Mouse (Mus musculus): ENCODE data around the gene Arhgap8. TPM values are rescaled to one million over a fixed set of nuclear protein-coding genes. Genes with fewer than 3 reads are reported as not detected.
A peak's percentile ranks its signal among the peaks of the same experiment; 100 is the strongest.

Gene Arhgap8
- polyA plus RNA-seq, 1 experiment: not detected

DNA sequence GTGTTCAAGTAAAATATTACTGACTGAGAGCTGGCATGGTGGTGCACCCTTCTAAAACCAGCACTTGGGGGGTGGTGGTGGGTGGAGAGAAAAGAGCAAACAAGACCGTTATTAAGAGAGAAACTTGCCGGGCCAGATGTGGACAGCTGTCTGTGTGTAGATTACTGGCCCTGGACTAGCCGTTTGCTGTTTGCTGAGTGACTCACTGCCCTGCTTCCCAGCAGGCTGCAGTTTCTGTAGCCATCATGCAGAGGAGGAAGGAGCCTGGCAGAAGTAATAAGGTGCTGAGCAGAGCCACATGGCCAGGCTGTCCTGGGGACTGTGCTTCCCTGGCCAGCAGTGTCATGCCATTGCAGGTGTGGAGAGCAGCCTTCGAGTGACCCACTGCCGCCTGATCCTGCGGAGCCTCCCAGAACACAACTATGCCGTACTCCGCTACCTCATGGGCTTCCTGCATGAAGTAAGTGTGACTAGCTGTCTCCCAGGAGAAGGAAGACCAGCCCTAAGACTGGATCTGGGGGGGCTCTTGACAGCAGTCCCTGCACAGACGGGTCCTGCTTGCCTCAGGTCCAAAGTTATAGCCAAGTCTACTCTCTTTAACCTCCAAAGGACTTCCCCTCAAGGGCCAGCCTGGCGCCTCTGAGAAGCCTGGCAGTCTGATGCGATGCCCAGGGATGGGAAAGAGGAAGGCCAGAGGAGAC is 49.9 kb downstream of the Arhgap8 start:
- Histone ChIP-seq H3K4me1 (ENCODE audit: control insufficient read depth, insufficient read depth, low read length) (no peaks in the 10 kb centered on the region), H3K4me3 (replicated peaks; ENCODE audit: control insufficient read depth, low read depth, low read length) (no peak overlapping the region), H3K27ac (ENCODE audit: control insufficient read depth, insufficient read depth, low read depth, low read length, poor library complexity) (no peak overlapping the region)
- no peak for TF ChIP-seq POLR2A (IDR thresholded peaks at IDR 0.05; ENCODE audit: borderline replicate concordance, control insufficient read depth, low read depth, low read length)
- no peak for TF ChIP-seq CTCF (IDR thresholded peaks at IDR 0.05; ENCODE audit: control insufficient read depth, insufficient read depth, low read length)
- WGBS: 84% methylated on average over 11 of the region's 11 CpGs

DNA sequence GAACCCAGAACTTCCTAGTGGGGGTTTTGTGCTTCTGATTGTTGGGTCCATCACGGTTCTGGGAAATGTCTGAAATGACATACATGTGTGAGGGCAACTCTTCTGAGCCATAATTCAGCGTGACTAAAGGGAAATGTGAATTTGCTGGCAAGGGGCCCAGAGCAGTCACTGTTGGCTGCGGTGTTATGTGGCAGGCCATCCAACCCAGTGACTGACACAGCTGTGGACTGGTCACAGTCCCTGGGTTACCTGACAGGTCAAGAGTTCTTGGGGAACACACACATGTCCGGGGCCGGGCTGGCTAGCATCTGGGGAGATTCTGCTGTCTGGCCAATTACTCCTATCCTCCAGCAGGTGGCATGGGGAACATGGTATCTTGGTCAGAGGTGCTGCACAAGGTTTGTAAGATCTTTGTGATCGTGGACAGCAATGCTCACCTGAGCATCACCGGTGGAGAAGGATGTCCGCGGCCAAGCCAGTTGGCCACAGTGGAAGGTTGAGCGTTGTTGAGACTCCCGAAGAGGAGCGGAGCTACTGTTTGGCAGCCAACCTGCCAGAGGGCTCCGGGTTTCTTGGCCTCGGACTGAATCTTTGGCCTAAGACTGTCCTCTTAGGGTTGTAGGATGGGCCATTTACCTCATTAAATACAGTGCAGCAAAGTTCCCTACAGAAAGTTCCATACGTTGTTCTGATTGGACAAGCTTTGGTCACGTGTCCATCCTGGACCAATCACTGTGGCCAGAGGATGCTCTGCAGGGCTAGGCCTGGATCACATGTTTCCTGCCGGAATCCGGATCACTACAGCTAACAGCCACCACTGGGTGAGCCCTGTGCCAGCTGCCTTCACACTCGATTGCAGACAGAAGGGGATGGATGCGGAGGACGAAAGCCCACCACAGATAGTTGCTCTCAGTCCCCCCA is 52.6 kb downstream of the Arhgap8 start:
- WGBS: 66% methylated on average over 21 of the region's 21 CpGs
- H3K4me3 ChIP-seq (replicated peaks; ENCODE audit: control insufficient read depth, low read depth, low read length): no peak overlapping the region
- H3K4me1 ChIP-seq (ENCODE audit: control insufficient read depth, insufficient read depth, low read length): no peaks in the 10 kb centered on the region
- H3K27ac ChIP-seq (ENCODE audit: control insufficient read depth, insufficient read depth, low read depth, low read length, poor library complexity): no peak overlapping the region
- no peak for TF ChIP-seq POLR2A (IDR thresholded peaks at IDR 0.05; ENCODE audit: borderline replicate concordance, control insufficient read depth, low read depth, low read length)
- 0 out of 2 replicates have a peak, but pooled peaks have one; percentile 8 for TF ChIP-seq CTCF (IDR thresholded peaks at IDR 0.05; ENCODE audit: control insufficient read depth, insufficient read depth, low read length)

DNA sequence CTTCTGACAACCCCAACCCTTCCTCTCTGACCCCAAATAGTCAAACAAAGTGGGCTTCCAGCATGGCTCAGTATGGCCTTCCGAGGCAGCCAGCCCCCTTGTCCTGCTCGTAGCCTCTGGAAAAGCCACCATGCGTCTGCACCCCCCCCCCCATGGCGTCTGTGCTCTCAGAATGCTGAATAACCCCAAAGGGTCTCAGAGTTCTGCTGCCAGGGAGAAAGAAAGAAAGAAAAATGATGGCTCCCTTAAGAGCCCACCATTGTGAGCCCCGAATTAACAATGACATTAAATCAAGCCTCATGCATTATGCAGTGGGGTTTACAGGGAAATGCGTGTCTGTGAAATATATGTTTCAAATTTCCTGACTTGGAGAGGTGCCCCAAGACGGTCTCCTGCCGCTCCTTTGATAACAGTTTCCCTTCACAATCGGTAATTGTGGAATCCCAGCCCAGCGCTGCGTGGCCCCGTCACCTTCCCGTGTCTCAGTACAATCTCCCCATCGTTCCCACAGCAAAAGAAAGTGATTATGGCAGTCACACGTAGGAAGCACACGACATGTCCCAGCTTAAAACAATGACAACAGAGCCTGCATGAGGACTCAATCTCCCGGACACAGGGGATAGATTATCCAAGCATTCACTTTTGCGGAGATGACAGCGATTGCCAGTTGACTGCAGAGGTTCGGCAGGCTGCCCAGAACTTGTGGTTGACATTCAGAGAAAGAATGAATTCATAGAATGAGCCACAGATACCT is 55.7 kb downstream of the Arhgap8 start:
- Histone ChIP-seq H3K27ac (ENCODE audit: control insufficient read depth, insufficient read depth, low read depth, low read length, poor library complexity) (no peak overlapping the region), H3K4me3 (replicated peaks; ENCODE audit: control insufficient read depth, low read depth, low read length) (no peak overlapping the region), H3K4me1 (ENCODE audit: control insufficient read depth, insufficient read depth, low read length) (no peaks in the 10 kb centered on the region)
- no peak for TF ChIP-seq POLR2A (IDR thresholded peaks at IDR 0.05; ENCODE audit: borderline replicate concordance, control insufficient read depth, low read depth, low read length)
- TF ChIP-seq CTCF (IDR thresholded peaks at IDR 0.05; ENCODE audit: control insufficient read depth, insufficient read depth, low read length): no peak
- WGBS: 74% methylated on average over 20 of the region's 20 CpGs

DNA sequence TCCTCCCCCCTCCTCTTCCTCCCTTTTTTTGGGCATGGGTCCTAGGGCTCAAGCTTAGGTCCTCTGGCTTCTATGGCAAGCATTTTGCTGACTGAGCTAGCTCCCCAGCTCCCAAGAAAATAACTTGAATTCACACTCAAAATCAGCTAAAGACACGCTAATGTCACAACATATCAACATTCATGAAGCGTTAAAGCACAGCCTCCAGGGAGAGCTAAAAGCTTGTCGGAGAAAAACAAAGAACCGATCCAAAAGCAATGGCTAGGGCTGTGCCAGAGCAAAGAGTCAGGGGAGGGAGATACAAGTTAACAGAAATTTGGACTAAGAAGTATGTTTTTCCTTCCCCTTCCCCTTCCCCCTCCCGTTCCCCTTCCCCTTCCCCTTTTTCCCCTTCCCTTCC is 58.7 kb downstream of the Arhgap8 start:
- TF ChIP-seq CTCF (IDR thresholded peaks at IDR 0.05; ENCODE audit: control insufficient read depth, insufficient read depth, low read length) (no peak), POLR2A (IDR thresholded peaks at IDR 0.05; ENCODE audit: borderline replicate concordance, control insufficient read depth, low read depth, low read length) (no peak)
- no peaks in the 10 kb centered on the region for H3K4me1 ChIP-seq (ENCODE audit: control insufficient read depth, insufficient read depth, low read length)
- 51% methylated on average over 5 of the region's 5 CpGs for WGBS
- H3K4me3 ChIP-seq (replicated peaks; ENCODE audit: control insufficient read depth, low read depth, low read length): no peak overlapping the region
- H3K27ac ChIP-seq (ENCODE audit: control insufficient read depth, insufficient read depth, low read depth, low read length, poor library complexity): no peak overlapping the region

DNA sequence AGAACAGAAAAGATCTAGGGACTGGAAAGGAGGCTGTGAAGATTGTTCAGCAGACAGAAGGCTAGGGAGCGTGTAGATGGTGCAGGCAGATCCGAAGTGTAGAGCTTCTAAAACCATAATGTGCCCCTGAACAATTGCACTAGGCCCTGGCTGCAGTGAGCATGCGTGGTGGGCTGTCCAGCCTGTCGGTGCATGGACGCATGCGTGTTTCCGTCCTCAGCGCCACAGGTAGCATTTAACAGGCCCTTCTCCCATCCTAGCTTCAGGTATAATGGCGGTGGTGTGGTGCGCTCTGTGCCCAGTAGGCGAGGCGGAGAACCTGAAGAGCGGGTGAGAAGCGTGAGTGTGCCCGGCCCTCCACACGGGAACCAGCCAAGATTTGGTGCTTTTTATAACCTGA is 65.0 kb downstream of the Arhgap8 start:
- no peaks in the 10 kb centered on the region for H3K4me1 ChIP-seq (ENCODE audit: control insufficient read depth, insufficient read depth, low read length)
- TF ChIP-seq POLR2A (IDR thresholded peaks at IDR 0.05; ENCODE audit: borderline replicate concordance, control insufficient read depth, low read depth, low read length): no peak
- no peak for TF ChIP-seq CTCF (IDR thresholded peaks at IDR 0.05; ENCODE audit: control insufficient read depth, insufficient read depth, low read length)
- WGBS: 88% methylated on average over 16 of the region's 16 CpGs

DNA sequence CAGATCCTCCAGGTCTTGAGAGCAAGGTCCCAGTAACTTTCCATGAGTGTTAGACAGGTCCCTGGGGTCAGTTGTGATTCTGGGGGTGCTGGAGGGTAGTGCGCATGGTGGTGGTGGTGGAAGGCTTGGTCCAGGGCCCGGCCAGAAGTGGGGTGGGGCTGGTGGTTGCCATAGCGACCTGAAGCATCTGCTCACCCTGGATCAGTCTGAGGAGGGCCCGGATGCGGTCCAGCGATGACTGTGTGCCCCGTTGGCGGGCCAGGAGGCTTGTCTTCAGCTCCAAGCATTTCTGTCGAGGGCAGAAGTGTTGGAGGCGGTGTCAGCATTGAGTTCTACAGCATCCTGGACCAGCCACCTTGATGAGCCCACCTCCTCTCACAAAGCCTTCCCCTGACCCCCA is 67.3 kb downstream of the Arhgap8 start:
- WGBS: 84% methylated on average over 10 of the region's 10 CpGs
- Histone ChIP-seq H3K4me1 (ENCODE audit: control insufficient read depth, insufficient read depth, low read length) (no peaks in the 10 kb centered on the region), H3K27ac (ENCODE audit: control insufficient read depth, insufficient read depth, low read depth, low read length, poor library complexity) (no peak overlapping the region), H3K4me3 (replicated peaks; ENCODE audit: control insufficient read depth, low read depth, low read length) (no peak overlapping the region)
- TF ChIP-seq POLR2A (IDR thresholded peaks at IDR 0.05; ENCODE audit: borderline replicate concordance, control insufficient read depth, low read depth, low read length) (no peak), CTCF (IDR thresholded peaks at IDR 0.05; ENCODE audit: control insufficient read depth, insufficient read depth, low read length) (no peak)

More for the DNA sequence above, 65.0 kb downstream of the Arhgap8 start:
- no peak overlapping the region for H3K4me3 ChIP-seq (replicated peaks; ENCODE audit: control insufficient read depth, low read depth, low read length)
- H3K27ac ChIP-seq (ENCODE audit: control insufficient read depth, insufficient read depth, low read depth, low read length, poor library complexity): no peak overlapping the region

DNA sequence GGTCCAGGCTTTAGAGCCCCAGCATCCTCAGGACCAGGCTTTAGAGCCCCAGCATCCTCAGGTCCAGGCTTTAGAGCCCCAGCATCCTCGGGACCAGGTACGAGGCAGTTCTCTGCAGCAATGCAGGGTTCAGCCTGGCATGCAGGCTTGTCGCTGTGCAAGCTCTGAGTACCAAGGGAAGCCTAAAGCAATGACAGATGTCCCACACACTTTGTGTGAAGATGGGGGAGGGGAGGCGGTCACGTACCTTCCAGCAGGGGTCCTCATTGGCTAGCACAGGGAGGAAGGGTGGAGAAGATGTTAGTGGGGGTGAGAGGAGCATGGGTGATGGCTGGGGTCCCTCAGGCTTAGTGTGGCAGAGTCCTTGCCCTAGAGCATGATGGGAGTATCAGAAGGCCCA is 73.8 kb downstream of the Arhgap8 start:
- no peak overlapping the region for H3K4me3 ChIP-seq (replicated peaks; ENCODE audit: control insufficient read depth, low read depth, low read length)
- H3K27ac ChIP-seq (ENCODE audit: control insufficient read depth, insufficient read depth, low read depth, low read length, poor library complexity): no peak overlapping the region
- H3K4me1 ChIP-seq (ENCODE audit: control insufficient read depth, insufficient read depth, low read length): no peaks in the 10 kb centered on the region
- WGBS: 74% methylated on average over 5 of the region's 5 CpGs
- TF ChIP-seq CTCF (IDR thresholded peaks at IDR 0.05; ENCODE audit: control insufficient read depth, insufficient read depth, low read length) (no peak), POLR2A (IDR thresholded peaks at IDR 0.05; ENCODE audit: borderline replicate concordance, control insufficient read depth, low read depth, low read length) (no peak)

DNA sequence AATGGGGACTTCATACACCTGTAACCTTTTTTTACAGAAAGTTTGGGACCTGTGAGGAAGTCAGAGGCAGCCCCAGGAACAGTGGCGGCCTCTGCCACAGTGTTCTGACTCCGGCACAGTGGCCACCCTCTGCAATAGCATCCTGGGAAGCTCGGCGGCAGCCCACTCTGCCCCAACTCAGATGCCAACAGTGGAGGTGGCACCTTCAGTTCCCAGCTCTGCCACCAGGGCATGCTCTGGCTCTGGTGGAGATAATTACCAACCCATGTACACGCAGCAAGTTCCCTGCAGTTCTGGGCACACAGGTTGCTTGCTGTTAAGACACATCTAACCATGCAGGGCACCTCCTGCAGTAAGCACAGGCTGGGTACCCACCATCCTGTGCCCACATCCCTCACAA is 80.3 kb downstream of the Arhgap8 start:
- H3K27ac ChIP-seq (ENCODE audit: control insufficient read depth, insufficient read depth, low read depth, low read length, poor library complexity): no peak overlapping the region
- H3K4me1 ChIP-seq (ENCODE audit: control insufficient read depth, insufficient read depth, low read length): no peaks in the 10 kb centered on the region
- 68% methylated on average over 5 of the region's 5 CpGs for WGBS
- no peak overlapping the region for H3K4me3 ChIP-seq (replicated peaks; ENCODE audit: control insufficient read depth, low read depth, low read length)
- TF ChIP-seq CTCF (IDR thresholded peaks at IDR 0.05; ENCODE audit: control insufficient read depth, insufficient read depth, low read length) (peak; percentile 19; the same call in 1 of the 2 replicates), POLR2A (IDR thresholded peaks at IDR 0.05; ENCODE audit: borderline replicate concordance, control insufficient read depth, low read depth, low read length) (no peak)
